Mouse (Mus musculus) erythroblast, embryonic 14.5 days (primary cell): ENCODE results near the gene Accs.

ENCODE experiments used
- GATA1 ChIP-seq: IDR thresholded peaks from 2 replicates; pipeline ENCODE4 v1.6.1; 2012; ENCODE audit warnings: low read length, inconsistent platforms, mixed read lengths
- TAL1 ChIP-seq: IDR thresholded peaks from 3 replicates; pipeline ENCODE4 v1.6.1; 2012; ENCODE audit warnings: low read length, inconsistent platforms, mixed read lengths

DNA sequence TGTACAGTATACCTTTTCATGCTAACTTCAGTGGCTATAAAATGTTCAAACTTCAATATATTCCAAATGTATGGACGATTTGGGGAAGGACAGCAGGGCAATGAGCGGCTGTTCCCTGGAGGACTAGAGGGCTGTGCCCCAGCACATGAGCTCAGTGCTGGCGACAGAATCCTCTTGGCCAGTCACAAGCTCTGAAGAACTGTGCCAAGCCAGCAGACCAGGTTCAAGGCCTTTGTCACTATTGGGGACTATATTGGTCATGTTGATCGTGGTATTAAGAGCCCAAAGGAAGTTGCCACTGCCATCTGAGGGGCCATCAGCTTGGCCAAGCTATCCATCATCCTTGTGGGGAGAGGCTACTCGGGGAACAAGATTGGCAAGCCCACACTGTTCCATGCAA, 55.4 kb downstream of the Accs start:
- TF ChIP-seq GATA1 = no peak
- TF ChIP-seq TAL1 = no peak
